13 mouse cellular contexts compared by ENCODE assay signal in genomic region chr2:6884796-6885711, GRCm38 (mm10).
A peak's percentile ranks its signal among the peaks of the same experiment; 100 is the strongest.
DNase-seq lines count a peak whose midpoint lies in the region; ATAC-seq and TF ChIP-seq lines count a peak whose summit lies in the region.
"Had no signal": no experiment of that assay in that cellular context is flagged by ENCODE, and none has a peak within 500 bp of the region (broad histone marks: within the 10 kb centered on the region; RNA-seq: fewer than 3 reads in every experiment).

No protein-coding gene starts in this region.

- no peak; the same call in 1 of the 2 replicates for TF ChIP-seq CTCF in forebrain, postnatal 0 days (IDR thresholded peaks at IDR 0.05; ENCODE audit: low read depth)

- H3K36me3 ChIP-seq in forebrain, postnatal 0 days (ENCODE audit: insufficient read depth): no peaks in the 10 kb centered on the region
- no peaks in the 10 kb centered on the region for H3K36me3 ChIP-seq in midbrain, embryonic 16.5 days (ENCODE audit: control insufficient read depth, insufficient read depth, low read length)
- H3K36me3 ChIP-seq: limb, embryonic 15.5 days had no signal

- H3K9ac ChIP-seq in forebrain, postnatal 0 days: peak overlapping the region; percentile 99
- peak overlapping the region; percentile 89 for H3K9ac ChIP-seq in midbrain, embryonic 16.5 days (ENCODE audit: low read depth, low read length)
- H3K9ac ChIP-seq: limb, embryonic 15.5 days had no signal

- peak overlapping the region; percentile 76 for H3K4me3 ChIP-seq in forebrain, postnatal 0 days (ENCODE audit: low read depth, low read length)
- H3K4me3 ChIP-seq in midbrain, embryonic 16.5 days (ENCODE audit: low read depth, low read length): peak overlapping the region; percentile 69
- H3K4me3 ChIP-seq: limb, embryonic 15.5 days had no signal

- H3K27ac ChIP-seq in forebrain, postnatal 0 days (ENCODE audit: low read depth, low read length): peak overlapping the region; percentile 99
- H3K27ac ChIP-seq in midbrain, embryonic 16.5 days (ENCODE audit: low read length): peak overlapping the region; percentile 99
- H3K27ac ChIP-seq: limb, embryonic 15.5 days had no signal

- H3K9me3 ChIP-seq in forebrain, postnatal 0 days (ENCODE audit: low read length): no peaks in the 10 kb centered on the region
- no peaks in the 10 kb centered on the region for H3K9me3 ChIP-seq in midbrain, embryonic 16.5 days (replicated peaks; ENCODE audit: control insufficient read depth, low read length, poor library complexity, severe bottlenecking)
- H3K9me3 ChIP-seq: limb, embryonic 15.5 days had no signal

- no peaks in the 10 kb centered on the region for H3K27me3 ChIP-seq in forebrain, postnatal 0 days (ENCODE audit: insufficient read depth, low read length)
- no peaks in the 10 kb centered on the region for H3K27me3 ChIP-seq in midbrain, embryonic 16.5 days (ENCODE audit: control insufficient read depth, insufficient read depth, low read depth, low read length)
- H3K27me3 ChIP-seq: limb, embryonic 15.5 days had no signal

- 3% methylated on average over 8 of the region's 8 CpGs for WGBS in forebrain, postnatal 0 days
- 10% methylated on average over 8 of the region's 8 CpGs for WGBS in midbrain, embryonic 16.5 days

- peaks cover 3% of the 10 kb centered on the region; the same call in 1 of the 2 replicates for H3K4me1 ChIP-seq in forebrain, postnatal 0 days (ENCODE audit: insufficient read depth)
- H3K4me1 ChIP-seq in midbrain, embryonic 16.5 days (ENCODE audit: control insufficient read depth, insufficient read depth, low read length): peaks cover 14% of the 10 kb centered on the region
- H3K4me1 ChIP-seq: limb, embryonic 15.5 days had no signal

- DNase-seq in cerebellum, adult 9-11 months: peak; percentile 39
- peak; percentile 82 for DNase-seq in embryo, embryonic 10.5 days (ENCODE audit: low spot score)
- peak; percentile 80 for DNase-seq in forebrain, postnatal 0 days
- no peak for DNase-seq in lung, postnatal 36 days
- DNase-seq in ovary, postnatal 10 days (ENCODE audit: low spot score): no peak
- no peak for DNase-seq in layer of hippocampus, postnatal 36 days
- DNase-seq: gastrocnemius, postnatal 25 days; heart, postnatal 4 days; spleen, adult 18-20 months; thymus, postnatal 14 days had no signal

- H3K4me2 ChIP-seq in forebrain, postnatal 0 days (ENCODE audit: low read depth): peak overlapping the region; percentile 54
- peak overlapping the region; percentile 58 for H3K4me2 ChIP-seq in midbrain, embryonic 16.5 days (ENCODE audit: low read length)
- H3K4me2 ChIP-seq: limb, embryonic 15.5 days had no signal

- ATAC-seq in forebrain, postnatal 0 days: peak; percentile 74
- ATAC-seq in midbrain, embryonic 16.5 days: peak; percentile 88
- ATAC-seq: lung, postnatal 0 days had no signal

Comparison
In these comparisons a context has a peak if more than half of its experiments do, and no peak if none do; other contexts are left out.
1. DNase-seq: peak in cerebellum, adult 9-11 months (single experiment), embryo, embryonic 10.5 days (single experiment) and forebrain, postnatal 0 days (single experiment); none in lung, postnatal 36 days (single experiment), ovary, postnatal 10 days (single experiment) and layer of hippocampus, postnatal 36 days (0 of 2).